Mouse (Mus musculus) stomach, postnatal 0 days (tissue): Measurements from ENCODE around the gene Usp15.
A peak's percentile ranks its signal among the peaks of the same experiment; 100 is the strongest.

ENCODE experiments used
- CTCF ChIP-seq: IDR thresholded peaks from 2 replicates; pipeline ENCODE4 v1.5.1; 2016; ENCODE audit warnings: antibody characterized with exemption, low read depth, mild to moderate bottlenecking, moderate library complexity
- EP300 ChIP-seq: optimal IDR thresholded peaks from 2 replicates; pipeline ENCODE3; 2016; ENCODE audit warnings: antibody characterized with exemption

- TF ChIP-seq CTCF: peak; percentile 55
- no peak for TF ChIP-seq EP300
Observed at GRCm38 (mm10) chr10:123057082-123057481, 139.7 kb downstream of the Usp15 start.
